Mouse (Mus musculus) testis, adult 2 months (tissue): ENCODE data around the gene Bud23.

Experiments used
- CTCF ChIP-seq: fragments of 200-500 bp; IDR thresholded peaks from 2 replicates; pipeline ENCODE4 v1.5.1; 2012; ENCODE audit warnings: low read depth, mild to moderate bottlenecking, inconsistent platforms, low read length, moderate library complexity; ENCODE audit not compliant: control insufficient read depth, insufficient read depth, insufficient replicate concordance
- POLR2A ChIP-seq: fragments of 200-500 bp; IDR thresholded peaks from 2 replicates; pipeline ENCODE4 v1.6.1; 2012; ENCODE audit warnings: low read depth, mild to moderate bottlenecking, inconsistent platforms, low read length, moderate library complexity; ENCODE audit not compliant: control insufficient read depth

GRCm38 (mm10) chr5:135021814-135022213 is 42.9 kb downstream of the Bud23 start:
- TF ChIP-seq POLR2A (no peak), CTCF (no peak)
